ENCODE assay signal across 24 mouse cellular contexts in genomic region chr10:70683508-70683907, GRCm38 (mm10). TPM values are rescaled to one million over a fixed set of nuclear protein-coding genes. Genes with fewer than 3 reads are reported as not detected.
"Had no signal": no experiment of that assay in that cellular context is flagged by ENCODE, and none has a peak within 500 bp of the region (broad histone marks: within the 10 kb centered on the region; RNA-seq: fewer than 3 reads in every experiment).

No protein-coding gene starts in this region.

- DNase-seq: liver, postnatal 0 days; lung, adult 2 months; lung, postnatal 14 days; lung, postnatal 36 days; retina, postnatal 1 day; right cerebral cortex, adult 18-20 months; right cerebral cortex, postnatal 25 days; right cerebral cortex, postnatal 4 days; spleen, adult 18-20 months; thymus, adult 18-20 months; thymus, postnatal 14 days; thymus, postnatal 36 days had no signal

- H3K4me1 ChIP-seq: liver, embryonic 15.5 days; lung, embryonic 15.5 days had no signal

- H3K27me3 ChIP-seq: liver, embryonic 15.5 days; lung, embryonic 15.5 days; midbrain, embryonic 13.5 days; midbrain, embryonic 15.5 days; neural tube, embryonic 13.5 days; neural tube, embryonic 15.5 days had no signal

- H3K4me3 ChIP-seq: liver, embryonic 15.5 days; lung, embryonic 15.5 days; midbrain, embryonic 13.5 days; midbrain, embryonic 15.5 days; myocyte; neural tube, embryonic 13.5 days; neural tube, embryonic 15.5 days had no signal

- H3K36me3 ChIP-seq: liver, embryonic 15.5 days; lung, embryonic 15.5 days; midbrain, embryonic 13.5 days; midbrain, embryonic 15.5 days; neural tube, embryonic 13.5 days; neural tube, embryonic 15.5 days had no signal

- H3K9me3 ChIP-seq: liver, embryonic 15.5 days; lung, embryonic 15.5 days; midbrain, embryonic 15.5 days; neural tube, embryonic 13.5 days; neural tube, embryonic 15.5 days had no signal

- ATAC-seq: liver, postnatal 0 days; lung, postnatal 0 days; midbrain, embryonic 13.5 days; midbrain, embryonic 15.5 days had no signal

- H3K9ac ChIP-seq: liver, embryonic 15.5 days; liver, postnatal 0 days; lung, embryonic 15.5 days; midbrain, embryonic 13.5 days; midbrain, embryonic 15.5 days; neural tube, embryonic 13.5 days; neural tube, embryonic 15.5 days had no signal

- H3K27ac ChIP-seq: liver, embryonic 15.5 days; lung, embryonic 15.5 days; macrophage; midbrain, embryonic 13.5 days; midbrain, embryonic 15.5 days; neural tube, embryonic 13.5 days; neural tube, embryonic 15.5 days had no signal

- H3K4me2 ChIP-seq: liver, embryonic 15.5 days; lung, embryonic 15.5 days; midbrain, embryonic 11.5 days; midbrain, embryonic 13.5 days; midbrain, embryonic 15.5 days; neural tube, embryonic 13.5 days; neural tube, embryonic 15.5 days had no signal

RNA-seq across cellular contexts. Expression of gene Phyhipl, which starts 27.7 kb away (rescaled TPM):
- total RNA-seq: megakaryocyte progenitor cell, adult 5-6 weeks had no signal
- polyA plus RNA-seq: macrophage; small intestine, adult 2 months had no signal
